Mouse (Mus musculus) cortical plate, adult 2 months (tissue): ENCODE results near the gene Slc23a4.

ENCODE experiments used
- CTCF ChIP-seq: fragments of 200-500 bp; IDR thresholded peaks from 2 replicates; pipeline ENCODE4 v1.5.1; 2011; ENCODE audit warnings: mild to moderate bottlenecking, control low read depth, low read length; ENCODE audit not compliant: insufficient read depth; ENCODE audit errors: extremely low read depth
- POLR2A ChIP-seq: fragments of 200-500 bp; IDR thresholded peaks from 2 replicates; pipeline ENCODE4 v1.6.1; 2011; ENCODE audit warnings: mild to moderate bottlenecking, low read length, control low read depth; ENCODE audit not compliant: insufficient read depth; ENCODE audit errors: extremely low read depth

GRCm38 (mm10) chr6:34939451-34939850, 48.8 kb downstream of the Slc23a4 start:
- TF ChIP-seq CTCF (no peak), POLR2A (no peak)
